Mouse (Mus musculus) neural tube, embryonic 12.5 days (tissue): ENCODE data around the gene Csf1. TPM values are rescaled to one million over a fixed set of nuclear protein-coding genes. Genes with fewer than 3 reads are reported as not detected.

Experiments
- ATAC-seq: fragments of 200-750 bp; cut with Nextera tagmentation; 2 replicates; pipeline ENCODE4 v1.8.0; 2017; ENCODE audit warnings: low read depth, mild to moderate bottlenecking, moderate TSS enrichment, moderate library complexity; ENCODE audit not compliant: low FRiP score
- H3K27ac ChIP-seq: fragments of 300-500 bp; sonication (generic); 2 replicates; pipeline ENCODE4 v1.5.1; 2016
- H3K27me3 ChIP-seq: fragments of 300-500 bp; sonication (generic); replicated peaks from 2 replicates; pipeline ENCODE4 v1.6.1; 2016; ENCODE audit warnings: mild to moderate bottlenecking
- H3K36me3 ChIP-seq: fragments of 300-500 bp; sonication (generic); 2 replicates; pipeline ENCODE4 v1.6.1; 2016; ENCODE audit warnings: mild to moderate bottlenecking
- H3K4me1 ChIP-seq: fragments of 300-500 bp; sonication (generic); 2 replicates; pipeline ENCODE4 v1.6.1; 2016
- H3K4me2 ChIP-seq: fragments of 300-500 bp; sonication (generic); replicated peaks from 2 replicates; pipeline ENCODE4 v1.6.1; 2016; ENCODE audit warnings: mild to moderate bottlenecking
- H3K4me3 ChIP-seq: fragments of 300-500 bp; sonication (generic); 2 replicates; pipeline ENCODE4 v1.5.1; 2016
- H3K9ac ChIP-seq: fragments of 300-500 bp; sonication (generic); 2 replicates; pipeline ENCODE4 v1.6.1; 2016; ENCODE audit warnings: mild to moderate bottlenecking
- H3K9me3 ChIP-seq: fragments of 300-500 bp; sonication (generic); 2 replicates; pipeline ENCODE4 v1.6.1; 2016; ENCODE audit warnings: mild to moderate bottlenecking
- WGBS: fragments of 180-500 bp; shearing (Covaris S2); methylation state at CpG from one replicate; pipeline ENCODE4 v1.1.7; 2016; 5-methylcytosine and 5-hydroxymethylcytosine counted together
- polyA plus RNA-seq: library from polyadenylated mRNA; unstranded; fragments of >200 nt; fragmentation: Nextera tagmentation; extraction: Ambion mirVana; gene quantifications from 2 replicates; pipeline ENCODE4 v1.2.1, GENCODE M21; 2016

Csf1 gene
- polyA plus RNA-seq = 7.2 and 8.1 TPM in 2 replicates

DNA sequence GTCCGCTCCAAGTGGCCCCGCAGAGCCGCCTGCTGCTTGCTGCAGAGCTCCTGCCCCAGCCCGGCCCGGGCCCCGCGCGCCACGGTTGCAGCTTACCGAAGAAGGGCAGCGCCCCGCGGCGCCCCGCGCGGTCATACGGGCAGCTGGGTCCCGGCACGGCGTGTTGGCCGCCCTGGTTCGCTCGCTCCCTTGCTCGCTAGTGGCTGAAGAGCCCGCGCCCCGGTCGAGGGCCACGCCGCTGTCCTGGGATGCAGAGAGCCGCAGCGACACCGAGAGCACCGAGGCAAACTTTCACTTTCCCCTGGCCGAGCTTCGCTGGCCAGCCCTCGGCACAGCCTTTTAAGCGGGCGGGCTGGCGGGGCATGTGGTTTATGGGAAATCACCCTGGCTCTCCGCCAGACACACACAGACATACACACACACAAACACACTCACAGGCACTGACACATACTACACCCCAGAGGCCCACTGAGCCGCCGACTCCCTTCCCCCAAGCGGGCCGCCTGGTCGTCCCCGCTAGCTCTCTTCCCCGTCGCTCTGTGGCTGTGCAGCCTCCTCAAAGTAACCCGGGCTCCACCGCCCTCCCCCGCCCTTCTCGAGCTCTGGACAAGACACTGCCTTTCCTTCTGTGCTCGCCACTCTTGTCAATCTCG is at the start of gene Csf1:
Gene Csf1, minus strand, starts transcription at position 541 of the 653 bp plus-strand sequence.
- peak; percentile 87 for ATAC-seq
- WGBS = under 1% methylated on average over 56 of the region's 56 CpGs
- Histone ChIP-seq H3K27ac (peak within 1 kb of the TSS; percentile 57; the same call in 1 of the 2 replicates), H3K9ac (peak within 1 kb of the TSS; percentile 83), H3K4me2 (peak within 1 kb of the TSS; percentile 76), H3K36me3 (no peaks in the 10 kb centered on the region), H3K4me1 (peaks cover 22% of the 10 kb centered on the region; the same call in 1 of the 2 replicates), H3K4me3 (peak within 1 kb of the TSS; percentile 70), H3K9me3 (no peaks in the 10 kb centered on the region), H3K27me3 (no peaks in the 10 kb centered on the region)

GRCm38 (mm10) chr3:107808013-107808750 is 47.9 kb upstream of the Csf1 start:
- Histone ChIP-seq H3K4me1 (peaks cover 2% of the 10 kb centered on the region; the same call in 1 of the 2 replicates), H3K27me3 (no peaks in the 10 kb centered on the region), H3K4me2 (no peak overlapping the region), H3K9ac (no peak overlapping the region), H3K36me3 (no peaks in the 10 kb centered on the region), H3K9me3 (no peaks in the 10 kb centered on the region), H3K27ac (no peak overlapping the region), H3K4me3 (no peak overlapping the region)
- no peak for ATAC-seq
- 64% methylated on average over 14 of the region's 14 CpGs for WGBS

DNA sequence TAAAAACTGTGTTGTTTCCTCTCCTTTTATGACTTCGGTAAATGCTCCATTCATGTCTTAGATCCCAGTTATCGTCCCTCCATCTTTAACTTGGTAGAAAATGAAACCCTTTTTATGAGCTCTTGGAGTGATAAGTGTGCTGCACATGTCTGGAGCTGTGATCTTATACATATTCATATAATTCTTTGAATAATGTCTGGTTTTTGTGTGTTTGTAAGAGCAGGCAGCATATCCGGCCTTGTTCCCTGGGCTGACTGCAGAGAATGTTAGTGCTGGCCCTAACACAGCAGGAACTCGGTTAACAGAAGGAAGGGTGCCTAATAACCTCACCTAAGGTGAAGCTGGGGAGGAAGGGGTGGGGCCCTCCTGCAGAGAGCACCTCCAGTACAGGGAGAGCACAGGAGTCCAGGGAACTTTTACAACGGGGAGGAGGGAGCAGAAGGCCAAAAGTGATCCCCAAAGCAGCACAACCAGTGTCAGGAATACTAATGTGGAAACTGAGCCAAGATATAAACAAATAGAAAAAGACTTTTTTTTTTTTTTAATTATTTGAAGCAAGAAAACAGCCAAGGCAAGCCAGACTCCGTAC is 47.2 kb upstream of the Csf1 start:
- H3K9ac ChIP-seq = no peak overlapping the region
- 30% methylated on average over 6 of the region's 6 CpGs for WGBS
- no peaks in the 10 kb centered on the region for H3K27me3 ChIP-seq
- peaks cover 2% of the 10 kb centered on the region; the same call in 1 of the 2 replicates for H3K4me1 ChIP-seq
- no peak overlapping the region for H3K27ac ChIP-seq
- H3K4me2 ChIP-seq = no peak overlapping the region
- no peak for ATAC-seq
- H3K9me3 ChIP-seq = no peaks in the 10 kb centered on the region
- H3K36me3 ChIP-seq = no peaks in the 10 kb centered on the region
- H3K4me3 ChIP-seq = no peak overlapping the region

DNA sequence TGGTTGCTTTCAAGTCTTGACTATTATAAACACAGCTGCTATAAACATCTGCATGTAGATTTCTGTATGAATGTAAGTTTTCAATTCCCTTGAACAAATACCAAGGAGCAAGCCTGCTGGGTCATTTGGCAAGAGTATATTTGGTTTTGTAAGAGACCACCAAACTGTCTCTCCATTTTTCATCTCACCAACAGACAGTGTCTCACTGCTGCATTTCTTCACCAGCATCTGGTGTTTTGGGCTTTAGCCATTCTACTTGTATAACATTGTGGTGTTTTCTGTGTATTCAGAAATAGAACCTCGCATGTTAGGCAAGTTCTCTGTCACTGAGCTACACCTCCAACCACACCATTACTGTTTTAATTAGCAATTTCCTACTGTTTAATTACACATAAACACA is 46.6 kb upstream of the Csf1 start:
- Histone ChIP-seq H3K27ac (no peak overlapping the region), H3K4me3 (no peak overlapping the region), H3K36me3 (no peaks in the 10 kb centered on the region), H3K9ac (no peak overlapping the region), H3K9me3 (no peaks in the 10 kb centered on the region), H3K4me2 (no peak overlapping the region), H3K4me1 (peaks cover 2% of the 10 kb centered on the region; the same call in 1 of the 2 replicates), H3K27me3 (no peaks in the 10 kb centered on the region)
- no peak for ATAC-seq
- WGBS = 69% methylated on average over 1 of the region's 1 CpGs

DNA sequence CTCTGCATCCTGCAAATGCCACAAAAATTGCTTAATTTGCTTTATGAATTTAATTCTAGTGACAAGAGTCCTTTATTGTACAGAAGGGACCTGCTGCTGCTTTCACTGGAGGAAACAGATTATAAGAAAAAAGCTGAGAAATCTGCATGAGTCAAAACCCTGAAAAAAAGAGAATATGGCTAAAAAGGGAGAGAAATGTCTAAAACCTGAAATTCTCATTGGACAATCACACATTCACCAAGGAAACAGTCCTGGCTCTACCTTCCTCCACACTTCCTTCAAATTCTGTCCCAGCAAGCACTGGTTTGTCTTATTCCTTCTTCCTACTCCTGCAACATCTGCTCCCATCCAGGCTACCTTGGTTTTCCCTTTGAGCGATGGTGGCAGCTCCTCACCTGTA is 44.5 kb upstream of the Csf1 start:
- H3K9ac ChIP-seq = no peak overlapping the region
- 93% methylated on average over 1 of the region's 1 CpGs for WGBS
- H3K9me3 ChIP-seq = no peaks in the 10 kb centered on the region
- H3K4me2 ChIP-seq = no peak overlapping the region
- no peak for ATAC-seq
- H3K27ac ChIP-seq = no peak overlapping the region
- H3K4me1 ChIP-seq = peaks cover 2% of the 10 kb centered on the region; the same call in 1 of the 2 replicates
- H3K36me3 ChIP-seq = no peaks in the 10 kb centered on the region
- no peaks in the 10 kb centered on the region for H3K27me3 ChIP-seq
- H3K4me3 ChIP-seq = no peak overlapping the region

DNA sequence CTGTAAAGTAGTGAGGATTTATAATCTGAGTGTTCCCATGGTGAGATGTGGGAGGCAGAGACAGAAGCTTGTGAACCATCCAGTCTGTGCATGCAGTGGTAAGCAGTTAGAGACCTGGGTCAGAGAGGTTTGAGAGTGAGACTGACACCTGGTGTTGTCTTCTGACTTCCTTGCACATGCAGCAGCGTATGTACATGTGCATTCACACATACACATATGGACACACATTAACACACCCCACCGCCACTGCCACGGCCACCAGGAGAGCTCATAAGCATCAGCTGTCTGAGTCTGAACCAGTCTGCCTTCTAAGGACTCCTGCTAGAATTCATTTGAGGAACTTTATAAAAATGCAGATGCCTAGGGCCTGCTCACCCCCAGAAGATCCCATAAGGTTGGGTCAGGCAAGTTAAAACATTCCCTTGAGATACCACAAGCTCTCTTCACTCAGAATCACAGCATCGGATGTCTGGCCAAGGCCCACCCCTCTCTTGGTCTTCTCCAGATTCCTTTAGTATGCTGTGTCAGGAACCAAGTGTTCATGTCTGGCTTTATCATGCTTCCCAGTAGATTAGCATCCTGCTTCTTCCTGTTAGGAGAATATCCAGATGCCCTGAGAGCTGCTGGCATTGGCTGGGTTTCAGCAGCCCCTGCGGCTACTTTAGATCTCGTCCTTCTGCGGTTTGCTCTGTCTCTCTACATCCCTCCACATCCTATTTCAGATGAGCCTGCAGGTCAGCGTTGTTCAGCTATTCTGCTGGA is 42.1 kb upstream of the Csf1 start:
- Histone ChIP-seq H3K27me3 (no peaks in the 10 kb centered on the region), H3K27ac (no peak overlapping the region), H3K4me3 (no peak overlapping the region), H3K4me2 (no peak overlapping the region), H3K9ac (no peak overlapping the region), H3K36me3 (no peaks in the 10 kb centered on the region), H3K4me1 (no peaks in the 10 kb centered on the region), H3K9me3 (no peaks in the 10 kb centered on the region)
- ATAC-seq = no peak
- WGBS = 92% methylated on average over 8 of the region's 8 CpGs

- WGBS = 84% methylated on average over 5 of the region's 5 CpGs
- Histone ChIP-seq H3K36me3 (no peaks in the 10 kb centered on the region), H3K27me3 (no peaks in the 10 kb centered on the region), H3K27ac (no peak overlapping the region), H3K9me3 (no peaks in the 10 kb centered on the region), H3K4me2 (no peak overlapping the region), H3K4me3 (no peak overlapping the region), H3K4me1 (peaks cover 1% of the 10 kb centered on the region; the same call in 1 of the 2 replicates), H3K9ac (no peak overlapping the region)
- ATAC-seq = no peak
Observed at GRCm38 (mm10) chr3:107798946-107799345, 38.7 kb upstream of the Csf1 start.

GRCm38 (mm10) chr3:107796191-107796983 is 36.1 kb upstream of the Csf1 start:
- Histone ChIP-seq H3K9ac (no peak overlapping the region), H3K4me1 (peaks cover 11% of the 10 kb centered on the region), H3K27me3 (no peaks in the 10 kb centered on the region), H3K4me3 (no peak overlapping the region), H3K27ac (no peak overlapping the region), H3K9me3 (no peaks in the 10 kb centered on the region), H3K36me3 (no peaks in the 10 kb centered on the region), H3K4me2 (no peak overlapping the region)
- ATAC-seq = no peak
- WGBS = 85% methylated on average over 8 of the region's 8 CpGs

DNA sequence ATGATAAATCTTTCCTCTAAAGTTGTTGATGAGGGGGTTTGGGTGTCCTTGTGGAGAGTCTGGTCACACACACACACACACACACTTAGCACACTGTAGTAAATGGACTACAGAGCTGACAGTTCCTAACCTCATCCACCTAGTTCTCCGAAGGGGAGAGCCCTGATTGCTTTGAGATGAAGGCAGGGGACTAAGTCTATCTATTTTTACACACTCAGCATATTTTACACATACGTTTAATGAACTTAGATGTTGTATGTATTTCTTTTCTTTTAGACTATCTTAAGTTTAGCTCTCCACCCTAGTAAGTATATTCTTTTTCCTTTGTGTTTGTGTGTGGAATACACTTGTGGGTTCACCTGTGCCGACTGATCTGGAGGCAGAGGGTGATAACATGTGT is 34.6 kb upstream of the Csf1 start:
- Histone ChIP-seq H3K9me3 (no peaks in the 10 kb centered on the region), H3K4me2 (no peak overlapping the region), H3K27ac (no peak overlapping the region), H3K9ac (no peak overlapping the region), H3K4me3 (no peak overlapping the region), H3K4me1 (peaks cover 11% of the 10 kb centered on the region), H3K27me3 (no peaks in the 10 kb centered on the region), H3K36me3 (no peaks in the 10 kb centered on the region)
- ATAC-seq = no peak
- 88% methylated on average over 3 of the region's 3 CpGs for WGBS

GRCm38 (mm10) chr3:107793300-107794201 is 33.3 kb upstream of the Csf1 start:
- H3K27me3 ChIP-seq = no peaks in the 10 kb centered on the region
- no peak overlapping the region for H3K4me2 ChIP-seq
- no peaks in the 10 kb centered on the region for H3K9me3 ChIP-seq
- H3K9ac ChIP-seq = no peak overlapping the region
- H3K36me3 ChIP-seq = no peaks in the 10 kb centered on the region
- 0 out of 2 replicates have a peak, but pooled peaks have one; percentile 27 for ATAC-seq
- no peak overlapping the region for H3K4me3 ChIP-seq
- no peak overlapping the region for H3K27ac ChIP-seq
- peaks cover 11% of the 10 kb centered on the region for H3K4me1 ChIP-seq
- WGBS = 27% methylated on average over 10 of the region's 10 CpGs

- no peak overlapping the region for H3K9ac ChIP-seq
- H3K36me3 ChIP-seq = no peaks in the 10 kb centered on the region
- peaks cover 13% of the 10 kb centered on the region for H3K4me1 ChIP-seq
- 88% methylated on average over 5 of the region's 5 CpGs for WGBS
- ATAC-seq = no peak
- no peak overlapping the region for H3K27ac ChIP-seq
- no peaks in the 10 kb centered on the region for H3K27me3 ChIP-seq
- no peak overlapping the region for H3K4me3 ChIP-seq
- no peaks in the 10 kb centered on the region for H3K9me3 ChIP-seq
- H3K4me2 ChIP-seq = no peak overlapping the region
Observed at GRCm38 (mm10) chr3:107792736-107793135, 32.5 kb upstream of the Csf1 start.
